Mouse (Mus musculus): ENCODE results near the gene Ncapd2.

The Ncapd2 gene

GRCm38 (mm10) chr6:125213715-125214114, 22.2 kb upstream of the Ncapd2 start:
- no peak for DNase-seq (ENCODE audit: low spot score)

GRCm38 (mm10) chr6:125213129-125213528, 21.6 kb upstream of the Ncapd2 start:
- DNase-seq (ENCODE audit: low spot score): no peak

- DNase-seq (ENCODE audit: low spot score): no peak
Measured at GRCm38 (mm10) chr6:125212621-125213020, 21.1 kb upstream of the Ncapd2 start.

GRCm38 (mm10) chr6:125210436-125210835, 18.9 kb upstream of the Ncapd2 start:
- no peak for DNase-seq (ENCODE audit: low spot score)

GRCm38 (mm10) chr6:125197166-125197565, 5.7 kb upstream of the Ncapd2 start:
- DNase-seq (ENCODE audit: low spot score): no peak

GRCm38 (mm10) chr6:125196301-125196700, 4.8 kb upstream of the Ncapd2 start:
- no peak for DNase-seq (ENCODE audit: low spot score)

GRCm38 (mm10) chr6:125195541-125196075, 4.1 kb upstream of the Ncapd2 start:
- DNase-seq (ENCODE audit: low spot score): no peak

- no peak for DNase-seq (ENCODE audit: low spot score)
Measured at GRCm38 (mm10) chr6:125193390-125193789, 1.9 kb upstream of the Ncapd2 start.

- no peak for DNase-seq (ENCODE audit: low spot score)
Measured at GRCm38 (mm10) chr6:125192841-125193240, 1.3 kb upstream of the Ncapd2 start.

- DNase-seq (ENCODE audit: low spot score): peak; percentile 84
Measured at GRCm38 (mm10) chr6:125192016-125192714, 664 bp upstream of the Ncapd2 start.

GRCm38 (mm10) chr6:125190816-125191215, 685 bp downstream of the Ncapd2 start:
- DNase-seq (ENCODE audit: low spot score): no peak

- no peak for DNase-seq (ENCODE audit: low spot score)
Measured at GRCm38 (mm10) chr6:125186203-125186602, 5.3 kb downstream of the Ncapd2 start.

GRCm38 (mm10) chr6:125182133-125182532, 9.4 kb downstream of the Ncapd2 start:
- DNase-seq (ENCODE audit: low spot score): no peak

- no peak for DNase-seq (ENCODE audit: low spot score)
Measured at GRCm38 (mm10) chr6:125179601-125180000, 11.9 kb downstream of the Ncapd2 start.

GRCm38 (mm10) chr6:125175469-125175868, 16.0 kb downstream of the Ncapd2 start:
- no peak for DNase-seq (ENCODE audit: low spot score)

GRCm38 (mm10) chr6:125173256-125173655, 18.2 kb downstream of the Ncapd2 start:
- no peak for DNase-seq (ENCODE audit: low spot score)

GRCm38 (mm10) chr6:125172474-125172873, 19.0 kb downstream of the Ncapd2 start:
- no peak for DNase-seq (ENCODE audit: low spot score)

- no peak for DNase-seq (ENCODE audit: low spot score)
Measured at GRCm38 (mm10) chr6:125170194-125170593, 21.3 kb downstream of the Ncapd2 start.

GRCm38 (mm10) chr6:125168086-125168485, 23.4 kb downstream of the Ncapd2 start:
- no peak for DNase-seq (ENCODE audit: low spot score)

- no peak for DNase-seq (ENCODE audit: low spot score)
Measured at GRCm38 (mm10) chr6:125166861-125167650, 24.4 kb downstream of the Ncapd2 start.

- peak; percentile 56 for DNase-seq (ENCODE audit: low spot score)
Measured at GRCm38 (mm10) chr6:125166051-125166751, 25.3 kb downstream of the Ncapd2 start, which contains the start of gene Gapdh. Gene Gapdh, minus strand, starts transcription at chr6:125166467.

- DNase-seq (ENCODE audit: low spot score): peak; percentile 92
Measured at GRCm38 (mm10) chr6:125165328-125165891, 26.1 kb downstream of the Ncapd2 start.
